Mouse (Mus musculus): ENCODE results near the gene Tbc1d5. TPM values are rescaled to one million over a fixed set of nuclear protein-coding genes. Genes with fewer than 3 reads are reported as not detected.

Gene Tbc1d5
- total RNA-seq, 1 experiment, result 3.8 TPM

- no peaks in the 10 kb centered on the region for H3K4me1 ChIP-seq (ENCODE audit: control insufficient read depth in 2 of 2, insufficient read depth in 2 of 2, low read length in 2 of 2, poor library complexity in 1 of 2)
- no peaks in the 10 kb centered on the region for H3K9me3 ChIP-seq (ENCODE audit: control insufficient read depth, insufficient read depth, low read depth, low read length)
- no peak overlapping the region for H3K27ac ChIP-seq (ENCODE audit: insufficient read depth, low read depth, low read length, poor library complexity, severe bottlenecking)
- no peak overlapping the region for H3K9ac ChIP-seq (ENCODE audit: insufficient read depth, low read depth, low read length, poor library complexity, severe bottlenecking)
- no peak overlapping the region for H3K4me3 ChIP-seq (ENCODE audit: insufficient read depth in 1 of 2, low read depth in 1 of 2, low read length in 2 of 2, poor library complexity in 1 of 2, severe bottlenecking in 1 of 2)
- DNase-seq (ENCODE audit: low read depth, low spot score), result no peak
- TF ChIP-seq MAFK (IDR thresholded peaks at IDR 0.05; ENCODE audit: insufficient read depth, low read depth, low read length), result no peak
- no peak for TF ChIP-seq ZC3H11A (IDR thresholded peaks at IDR 0.05; ENCODE audit: borderline replicate concordance, low read depth, low read length)
- no peak for TF ChIP-seq CHD2 (IDR thresholded peaks at IDR 0.05; ENCODE audit: low read depth, low read length)
- no peak for TF ChIP-seq HCFC1 (IDR thresholded peaks at IDR 0.05; ENCODE audit: borderline replicate concordance, insufficient read depth, low read length)
- TF ChIP-seq ZNF384 (IDR thresholded peaks at IDR 0.05; ENCODE audit: low read depth, low read length), result no peak
- H3K36me3 ChIP-seq (ENCODE audit: control insufficient read depth, insufficient read depth, low read length, poor library complexity, severe bottlenecking), result no peaks in the 10 kb centered on the region
- in situ Hi-C loops (cut with MboI; ENCODE audit: low sequenced_read_pairs in 2 of 2, unreplicated experiment in 2 of 2), result no loop called here
These were observed 191.2 kb downstream of the Tbc1d5 start for GRCm38 (mm10) chr17:50987935-50988334.

GRCm38 (mm10) chr17:50981933-50982332, 197.2 kb downstream of the Tbc1d5 start:
- Histone ChIP-seq H3K9ac (ENCODE audit: insufficient read depth, low read depth, low read length, poor library complexity, severe bottlenecking) (no peak overlapping the region), H3K4me3 (ENCODE audit: insufficient read depth in 1 of 2, low read depth in 1 of 2, low read length in 2 of 2, poor library complexity in 1 of 2, severe bottlenecking in 1 of 2) (no peak overlapping the region), H3K4me1 (ENCODE audit: control insufficient read depth in 2 of 2, insufficient read depth in 2 of 2, low read length in 2 of 2, poor library complexity in 1 of 2) (no peaks in the 10 kb centered on the region), H3K27ac (ENCODE audit: insufficient read depth, low read depth, low read length, poor library complexity, severe bottlenecking) (no peak overlapping the region), H3K36me3 (ENCODE audit: control insufficient read depth, insufficient read depth, low read length, poor library complexity, severe bottlenecking) (no peaks in the 10 kb centered on the region), H3K9me3 (ENCODE audit: control insufficient read depth, insufficient read depth, low read depth, low read length) (no peaks in the 10 kb centered on the region)
- no peak for DNase-seq (ENCODE audit: low read depth, low spot score)
- in situ Hi-C loops (cut with MboI; ENCODE audit: low sequenced_read_pairs in 2 of 2, unreplicated experiment in 2 of 2), result no loop called here
- TF ChIP-seq ZNF384 (IDR thresholded peaks at IDR 0.05; ENCODE audit: low read depth, low read length) (no peak), ZC3H11A (IDR thresholded peaks at IDR 0.05; ENCODE audit: borderline replicate concordance, low read depth, low read length) (no peak), HCFC1 (IDR thresholded peaks at IDR 0.05; ENCODE audit: borderline replicate concordance, insufficient read depth, low read length) (no peak), CHD2 (IDR thresholded peaks at IDR 0.05; ENCODE audit: low read depth, low read length) (no peak), MAFK (IDR thresholded peaks at IDR 0.05; ENCODE audit: insufficient read depth, low read depth, low read length) (no peak)

- Histone ChIP-seq H3K36me3 (ENCODE audit: control insufficient read depth, insufficient read depth, low read length, poor library complexity, severe bottlenecking) (no peaks in the 10 kb centered on the region), H3K4me3 (ENCODE audit: insufficient read depth in 1 of 2, low read depth in 1 of 2, low read length in 2 of 2, poor library complexity in 1 of 2, severe bottlenecking in 1 of 2) (no peak overlapping the region), H3K27ac (ENCODE audit: insufficient read depth, low read depth, low read length, poor library complexity, severe bottlenecking) (no peak overlapping the region), H3K9me3 (ENCODE audit: control insufficient read depth, insufficient read depth, low read depth, low read length) (no peaks in the 10 kb centered on the region), H3K9ac (ENCODE audit: insufficient read depth, low read depth, low read length, poor library complexity, severe bottlenecking) (no peak overlapping the region), H3K4me1 (ENCODE audit: control insufficient read depth in 2 of 2, insufficient read depth in 2 of 2, low read length in 2 of 2, poor library complexity in 1 of 2) (0 out of 4 replicates have a peak, but pooled peaks cover 0 to 2% of the 10 kb centered on the region in 2 experiments)
- in situ Hi-C loops (cut with MboI; ENCODE audit: low sequenced_read_pairs in 2 of 2, unreplicated experiment in 2 of 2), result no loop called here
- no peak for DNase-seq (ENCODE audit: low read depth, low spot score)
- TF ChIP-seq ZC3H11A (IDR thresholded peaks at IDR 0.05; ENCODE audit: borderline replicate concordance, low read depth, low read length) (no peak), ZNF384 (IDR thresholded peaks at IDR 0.05; ENCODE audit: low read depth, low read length) (no peak), CHD2 (IDR thresholded peaks at IDR 0.05; ENCODE audit: low read depth, low read length) (no peak), HCFC1 (IDR thresholded peaks at IDR 0.05; ENCODE audit: borderline replicate concordance, insufficient read depth, low read length) (no peak), MAFK (IDR thresholded peaks at IDR 0.05; ENCODE audit: insufficient read depth, low read depth, low read length) (no peak)
These were observed 207.0 kb downstream of the Tbc1d5 start for GRCm38 (mm10) chr17:50972142-50972541.

GRCm38 (mm10) chr17:50966147-50966546, 213.0 kb downstream of the Tbc1d5 start:
- no peaks in the 10 kb centered on the region for H3K9me3 ChIP-seq (ENCODE audit: control insufficient read depth, insufficient read depth, low read depth, low read length)
- H3K9ac ChIP-seq (ENCODE audit: insufficient read depth, low read depth, low read length, poor library complexity, severe bottlenecking), result no peak overlapping the region
- H3K27ac ChIP-seq (ENCODE audit: insufficient read depth, low read depth, low read length, poor library complexity, severe bottlenecking), result no peak overlapping the region
- H3K36me3 ChIP-seq (ENCODE audit: control insufficient read depth, insufficient read depth, low read length, poor library complexity, severe bottlenecking), result no peaks in the 10 kb centered on the region
- no peak overlapping the region for H3K4me3 ChIP-seq (ENCODE audit: insufficient read depth in 1 of 2, low read depth in 1 of 2, low read length in 2 of 2, poor library complexity in 1 of 2, severe bottlenecking in 1 of 2)
- in situ Hi-C loops (cut with MboI; ENCODE audit: low sequenced_read_pairs in 2 of 2, unreplicated experiment in 2 of 2), result no loop called here
- no peak for DNase-seq (ENCODE audit: low read depth, low spot score)
- H3K4me1 ChIP-seq (ENCODE audit: control insufficient read depth in 2 of 2, insufficient read depth in 2 of 2, low read length in 2 of 2, poor library complexity in 1 of 2), result 0 out of 4 replicates have a peak, but pooled peaks cover 0 to 2% of the 10 kb centered on the region in 2 experiments
- TF ChIP-seq CHD2 (IDR thresholded peaks at IDR 0.05; ENCODE audit: low read depth, low read length), result no peak
- TF ChIP-seq MAFK (IDR thresholded peaks at IDR 0.05; ENCODE audit: insufficient read depth, low read depth, low read length), result peak; percentile 81

GRCm38 (mm10) chr17:50954313-50954712, 224.8 kb downstream of the Tbc1d5 start:
- no peak overlapping the region for H3K27ac ChIP-seq (ENCODE audit: insufficient read depth, low read depth, low read length, poor library complexity, severe bottlenecking)
- no peak overlapping the region for H3K4me3 ChIP-seq (ENCODE audit: insufficient read depth in 1 of 2, low read depth in 1 of 2, low read length in 2 of 2, poor library complexity in 1 of 2, severe bottlenecking in 1 of 2)
- DNase-seq (ENCODE audit: low read depth, low spot score), result no peak
- no peak for TF ChIP-seq HCFC1 (IDR thresholded peaks at IDR 0.05; ENCODE audit: borderline replicate concordance, insufficient read depth, low read length)
- no peak for TF ChIP-seq CHD2 (IDR thresholded peaks at IDR 0.05; ENCODE audit: low read depth, low read length)
- TF ChIP-seq MAFK (IDR thresholded peaks at IDR 0.05; ENCODE audit: insufficient read depth, low read depth, low read length), result no peak
- TF ChIP-seq ZNF384 (IDR thresholded peaks at IDR 0.05; ENCODE audit: low read depth, low read length), result no peak
- TF ChIP-seq ZC3H11A (IDR thresholded peaks at IDR 0.05; ENCODE audit: borderline replicate concordance, low read depth, low read length), result no peak
- H3K4me1 ChIP-seq (ENCODE audit: control insufficient read depth in 2 of 2, insufficient read depth in 2 of 2, low read length in 2 of 2, poor library complexity in 1 of 2), result no peaks in the 10 kb centered on the region
- no peaks in the 10 kb centered on the region for H3K36me3 ChIP-seq (ENCODE audit: control insufficient read depth, insufficient read depth, low read length, poor library complexity, severe bottlenecking)
- H3K9ac ChIP-seq (ENCODE audit: insufficient read depth, low read depth, low read length, poor library complexity, severe bottlenecking), result no peak overlapping the region
- in situ Hi-C loops (cut with MboI; ENCODE audit: low sequenced_read_pairs in 2 of 2, unreplicated experiment in 2 of 2), result no loop called here
- no peaks in the 10 kb centered on the region for H3K9me3 ChIP-seq (ENCODE audit: control insufficient read depth, insufficient read depth, low read depth, low read length)
